ENCODE assay signal across 10 mouse cellular contexts in genomic region chr16:92348941-92349340, GRCm38 (mm10). TPM values are rescaled to one million over a fixed set of nuclear protein-coding genes. Genes with fewer than 3 reads are reported as not detected.
DNase-seq lines count a peak whose midpoint lies in the region; ATAC-seq and TF ChIP-seq lines count a peak whose summit lies in the region.
"Had no signal": no experiment of that assay in that cellular context is flagged by ENCODE, and none has a peak within 500 bp of the region (broad histone marks: within the 10 kb centered on the region; RNA-seq: fewer than 3 reads in every experiment).

No protein-coding gene starts in this region.

- no peaks in the 10 kb centered on the region for H3K27me3 ChIP-seq in midbrain, embryonic 11.5 days (ENCODE audit: control insufficient read depth, insufficient read depth, low read length)
- no peaks in the 10 kb centered on the region for H3K27me3 ChIP-seq in midbrain, embryonic 10.5 days (ENCODE audit: low read depth, poor library complexity, severe bottlenecking)
- no peaks in the 10 kb centered on the region for H3K27me3 ChIP-seq in midbrain, postnatal 0 days (ENCODE audit: insufficient read depth, low read length)

- H3K4me2 ChIP-seq in midbrain, embryonic 11.5 days: no peak overlapping the region
- H3K4me2 ChIP-seq in midbrain, postnatal 0 days (ENCODE audit: low read depth, low read length, poor library complexity, severe bottlenecking): no peak overlapping the region

- 77% methylated on average over 12 of the region's 12 CpGs for WGBS in midbrain, embryonic 11.5 days
- 76% methylated on average over 12 of the region's 12 CpGs for WGBS in midbrain, embryonic 10.5 days
- 58% methylated on average over 12 of the region's 12 CpGs for WGBS in midbrain, postnatal 0 days

- no peak for TF ChIP-seq CTCF in midbrain, postnatal 0 days (IDR thresholded peaks at IDR 0.05)

- no peaks in the 10 kb centered on the region for H3K9me3 ChIP-seq in midbrain, embryonic 11.5 days (ENCODE audit: control insufficient read depth, low read length)
- no peaks in the 10 kb centered on the region for H3K9me3 ChIP-seq in midbrain, embryonic 10.5 days (replicated peaks)
- no peaks in the 10 kb centered on the region for H3K9me3 ChIP-seq in midbrain, postnatal 0 days (ENCODE audit: low read length)

- H3K36me3 ChIP-seq in midbrain, embryonic 11.5 days (ENCODE audit: control insufficient read depth, insufficient read depth, low read length): no peaks in the 10 kb centered on the region
- H3K36me3 ChIP-seq in midbrain, embryonic 10.5 days: no peaks in the 10 kb centered on the region
- no peaks in the 10 kb centered on the region for H3K36me3 ChIP-seq in midbrain, postnatal 0 days (ENCODE audit: insufficient read depth, low read length)

- no peak overlapping the region for H3K27ac ChIP-seq in midbrain, embryonic 11.5 days (ENCODE audit: low read depth, low read length)
- no peak overlapping the region for H3K27ac ChIP-seq in midbrain, embryonic 10.5 days (replicated peaks)
- no peak overlapping the region for H3K27ac ChIP-seq in midbrain, postnatal 0 days (ENCODE audit: low read depth, low read length)

- peak; percentile 53 for DNase-seq in cerebellum, adult 11-12 months
- DNase-seq in cerebellum, adult 11 months: no peak
- no peak for DNase-seq in midbrain, embryonic 11.5 days (ENCODE audit: low spot score, missing footprints)
- DNase-seq in midbrain, embryonic 10.5 days (ENCODE audit: low spot score): no peak
- peak; percentile 34 to 46 for DNase-seq in cerebellum, postnatal 36 days
- DNase-seq in midbrain, postnatal 0 days (ENCODE audit: low spot score): peak; percentile 81
- no peak for DNase-seq in left cerebral cortex, adult 18-20 months (ENCODE audit: low spot score in 2 of 2)
- DNase-seq in left cerebral cortex, adult 8-10 months (ENCODE audit: low spot score in 2 of 2): no peak

- H3K9ac ChIP-seq in midbrain, embryonic 11.5 days (ENCODE audit: low read length): no peak overlapping the region
- H3K9ac ChIP-seq in midbrain, postnatal 0 days (replicated peaks; ENCODE audit: low read length, poor library complexity, severe bottlenecking): no peak overlapping the region

- ATAC-seq in midbrain, embryonic 11.5 days (ENCODE audit: low FRiP score): peak; percentile 51; the same call in 1 of the 2 replicates
- ATAC-seq in midbrain, postnatal 0 days (ENCODE audit: low FRiP score): peak; percentile 84; the same call in 1 of the 2 replicates

- H3K4me3 ChIP-seq in midbrain, embryonic 11.5 days (ENCODE audit: low read depth, low read length): no peak overlapping the region
- H3K4me3 ChIP-seq in midbrain, embryonic 10.5 days: no peak overlapping the region
- no peak overlapping the region for H3K4me3 ChIP-seq in midbrain, postnatal 0 days (ENCODE audit: low read depth, low read length)

- peaks cover 5% of the 10 kb centered on the region for H3K4me1 ChIP-seq in midbrain, embryonic 11.5 days (ENCODE audit: control insufficient read depth, insufficient read depth, low read length)
- H3K4me1 ChIP-seq in midbrain, embryonic 10.5 days: peaks cover 19% of the 10 kb centered on the region
- no peaks in the 10 kb centered on the region for H3K4me1 ChIP-seq in midbrain, postnatal 0 days (ENCODE audit: insufficient read depth, low read length)

RNA-seq across cellular contexts. Expression of gene Kcne1, which starts 10.3 kb away (rescaled TPM):
- polyA plus RNA-seq in midbrain, embryonic 11.5 days (2014; fragmentation: Nextera tagmentation; extraction: Ambion mirVana): 0.16 TPM in 1 of 2 replicates, not detected in the other
- polyA plus RNA-seq in midbrain, embryonic 10.5 days (2016; fragmentation: Nextera tagmentation; extraction: Ambion mirVana): 0.41 and 0.55 TPM in 2 replicates
- 1.7 TPM in 1 of 2 replicates, not detected in the other for total RNA-seq in midbrain, postnatal 0 days (2014; rRNA removed)
- 0.40 TPM in 1 of 2 replicates, not detected in the other for polyA plus RNA-seq in midbrain, postnatal 0 days (2015; fragmentation: Nextera tagmentation; extraction: Ambion mirVana)
- not detected for total RNA-seq in left cerebral cortex, adult 18-20 months (2021)
- under 1 TPM in 1 of 4 experiments, not detected in 3; 0.24 TPM for total RNA-seq in left cerebral cortex, adult 8-10 months (2022)
- total RNA-seq: layer of hippocampus, postnatal 25 days had no signal

RNA-seq across cellular contexts. Expression of gene Fam243, which starts 27.7 kb away (rescaled TPM):
- polyA plus RNA-seq in midbrain, embryonic 11.5 days (2014; fragmentation: Nextera tagmentation; extraction: Ambion mirVana): 0.08 TPM in 1 of 2 replicates, not detected in the other
- polyA plus RNA-seq in midbrain, embryonic 10.5 days (2016; fragmentation: Nextera tagmentation; extraction: Ambion mirVana): 0.07 TPM in 1 of 2 replicates, not detected in the other
- total RNA-seq in midbrain, postnatal 0 days (2014; rRNA removed): not detected in 2 replicates
- not detected in 2 replicates for polyA plus RNA-seq in midbrain, postnatal 0 days (2015; fragmentation: Nextera tagmentation; extraction: Ambion mirVana)
- total RNA-seq in left cerebral cortex, adult 18-20 months (2021): not detected
- total RNA-seq in left cerebral cortex, adult 8-10 months (2022): not detected
- total RNA-seq: layer of hippocampus, postnatal 25 days had no signal
- polyA plus RNA-seq: frontal cortex, adult 2 months had no signal

RNA-seq across cellular contexts. Expression of gene Smim11, which starts 47.9 kb away (rescaled TPM):
- 137 and 143 TPM in 2 replicates for polyA plus RNA-seq in midbrain, embryonic 11.5 days (2014; fragmentation: Nextera tagmentation; extraction: Ambion mirVana)
- 126 and 133 TPM in 2 replicates for polyA plus RNA-seq in midbrain, embryonic 10.5 days (2016; fragmentation: Nextera tagmentation; extraction: Ambion mirVana)
- 6.8 and 30.2 TPM in 2 replicates for total RNA-seq in midbrain, postnatal 0 days (2014; rRNA removed)
- polyA plus RNA-seq in midbrain, postnatal 0 days (2015; fragmentation: Nextera tagmentation; extraction: Ambion mirVana): 41.6 and 44.9 TPM in 2 replicates
- total RNA-seq in left cerebral cortex, adult 18-20 months (2021): 10 to 100 TPM; 20.2 to 20.6 TPM
- 10 to 100 TPM; 17.2 to 27.5 (median 17.9) TPM for total RNA-seq in left cerebral cortex, adult 8-10 months (2022)

RNA-seq across cellular contexts. Expression of gene Kcne2, which starts 56.8 kb away (rescaled TPM):
- polyA plus RNA-seq in midbrain, embryonic 11.5 days (2014; fragmentation: Nextera tagmentation; extraction: Ambion mirVana): 0.12 and 0.14 TPM in 2 replicates
- 0.23 and 0.29 TPM in 2 replicates for polyA plus RNA-seq in midbrain, embryonic 10.5 days (2016; fragmentation: Nextera tagmentation; extraction: Ambion mirVana)
- total RNA-seq in midbrain, postnatal 0 days (2014; rRNA removed): 1.2 and 2.0 TPM in 2 replicates
- 0.58 and 0.90 TPM in 2 replicates for polyA plus RNA-seq in midbrain, postnatal 0 days (2015; fragmentation: Nextera tagmentation; extraction: Ambion mirVana)
- under 1 TPM in 1 of 2 experiments, not detected in 1; 0.21 TPM for total RNA-seq in left cerebral cortex, adult 18-20 months (2021)
- total RNA-seq in left cerebral cortex, adult 8-10 months (2022): 1 to 10 TPM in 1 of 4 experiments, under 1 TPM in 2, not detected in 1; 0.21 to 2.5 (median 0.66) TPM

Comparison
In these comparisons a context has a peak if more than half of its experiments do, and no peak if none do; other contexts are left out.
1. DNase-seq: peak in cerebellum, adult 11-12 months (single experiment), cerebellum, postnatal 36 days (2 of 2) and midbrain, postnatal 0 days (single experiment); none in cerebellum, adult 11 months (single experiment), midbrain, embryonic 11.5 days (single experiment), midbrain, embryonic 10.5 days (single experiment), left cerebral cortex, adult 18-20 months (0 of 2) and left cerebral cortex, adult 8-10 months (0 of 2).